Mouse (Mus musculus) cerebellum, adult 8-10 months (tissue): Measurements from ENCODE around the gene Chd9.

Experiments used
- DNase-seq: peaks from one replicate; pipeline ENCODE4 v3.0.0; 2022

Gene Chd9

DNA sequence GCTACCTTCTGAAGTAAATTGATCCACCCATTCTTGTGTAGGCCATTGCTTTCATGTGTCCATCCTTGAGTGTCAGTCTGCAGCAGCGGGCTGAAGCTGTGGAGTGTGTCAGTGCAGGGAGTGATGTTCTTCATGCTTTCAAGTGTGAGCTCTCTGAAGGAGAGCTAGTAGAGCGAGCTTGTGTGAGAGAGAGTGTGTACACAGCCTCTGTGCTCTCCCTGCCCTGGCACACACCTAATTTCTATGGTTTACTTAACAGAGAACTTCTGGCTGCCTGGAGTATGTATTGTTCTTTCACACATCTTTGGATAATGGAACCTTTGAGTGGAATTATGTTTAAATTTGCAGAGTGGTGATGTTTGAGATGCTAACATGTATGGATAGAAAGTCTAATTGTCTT lies 261.4 kb downstream of the Chd9 start:
- no peak for DNase-seq

GRCm38 (mm10) chr8:91094135-91094534 lies 266.0 kb downstream of the Chd9 start:
- no peak for DNase-seq

DNA sequence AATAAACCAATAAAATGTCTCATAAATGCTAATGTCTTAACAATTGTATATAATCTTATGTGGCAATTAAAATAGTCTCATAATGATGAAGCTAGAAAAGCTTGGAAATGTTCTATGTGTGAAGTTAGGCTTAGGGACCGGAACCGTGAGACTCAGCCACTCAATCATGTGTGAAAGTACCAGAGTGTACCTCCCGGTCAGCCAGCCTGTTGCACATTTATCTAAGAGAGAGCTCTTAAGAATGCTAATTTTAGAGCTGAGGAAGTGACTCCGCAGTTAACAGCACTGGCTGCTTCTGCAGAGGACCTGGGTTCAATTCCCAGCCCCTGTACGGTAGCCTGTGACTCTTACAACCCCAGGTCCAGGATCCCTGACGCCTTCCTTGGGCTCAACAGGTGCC lies 270.0 kb downstream of the Chd9 start:
- no peak for DNase-seq
